Mouse (Mus musculus) brain, embryonic 14.5 days (tissue): ENCODE data around the gene Aig1.

Source experiments
- CTCF ChIP-seq: fragments of 200-500 bp; IDR thresholded peaks from 2 replicates; pipeline ENCODE4 v1.5.1; 2012; ENCODE audit warnings: inconsistent platforms, mild to moderate bottlenecking, moderate library complexity, borderline replicate concordance; ENCODE audit not compliant: insufficient read depth, insufficient read length; ENCODE audit errors: extremely low read depth
- POLR2A ChIP-seq: fragments of 200-500 bp; IDR thresholded peaks from 2 replicates; pipeline ENCODE4 v1.6.1; 2012; ENCODE audit warnings: mild to moderate bottlenecking, inconsistent platforms, borderline replicate concordance; ENCODE audit not compliant: poor library complexity, insufficient read depth, insufficient read length, severe bottlenecking; ENCODE audit errors: extremely low read depth

DNA sequence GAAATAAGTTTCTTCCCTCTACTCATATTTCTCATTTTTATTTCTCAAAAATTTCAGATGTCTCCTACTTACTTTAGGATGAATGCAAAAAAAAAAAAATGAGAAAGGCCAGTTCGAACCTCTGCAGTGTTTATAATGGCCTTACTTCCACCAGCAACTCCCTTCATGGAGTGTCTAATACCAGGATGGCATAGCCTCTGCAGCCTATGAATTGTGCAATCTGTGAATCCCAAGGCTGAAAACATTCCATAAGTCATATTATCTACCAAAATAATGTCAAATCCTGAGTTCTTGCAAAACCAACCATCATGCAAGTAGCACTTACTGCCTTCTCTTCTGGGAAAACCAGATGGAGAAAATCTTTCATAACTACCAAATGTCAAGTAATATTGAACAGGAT is 75.3 kb downstream of the Aig1 start:
- TF ChIP-seq CTCF (no peak), POLR2A (no peak)
